Mouse (Mus musculus) heart, adult 2 months (tissue): Measurements from ENCODE around the gene Il5ra.

Source experiments
- CTCF ChIP-seq: fragments of 200-600 bp; IDR thresholded peaks from 2 replicates; pipeline ENCODE4 v1.8.1; 2022; ENCODE audit warnings: antibody characterized with exemption, mild to moderate bottlenecking, moderate library complexity
- POLR2A ChIP-seq: fragments of 200-500 bp; IDR thresholded peaks from 2 replicates; pipeline ENCODE4 v1.6.1; 2011; ENCODE audit warnings: mild to moderate bottlenecking, low read depth, low read length, control low read depth; ENCODE audit not compliant: insufficient read depth

- TF ChIP-seq POLR2A (no peak), CTCF (no peak)
Measured at GRCm38 (mm10) chr6:106750291-106750690, 1.5 kb upstream of the Il5ra start.
